Mouse (Mus musculus) forebrain, embryonic 11.5 days (tissue): Measurements from ENCODE around the gene Gm44965. TPM values are rescaled to one million over a fixed set of nuclear protein-coding genes. Genes with fewer than 3 reads are reported as not detected.

Source experiments
- ATAC-seq: fragments of 200-750 bp; cut with Nextera tagmentation; replicated peaks from 2 replicates; pipeline ENCODE4 v1.8.0; 2017; ENCODE audit warnings: moderate TSS enrichment; ENCODE audit not compliant: low FRiP score
- DNase-seq: peaks from one replicate; pipeline ENCODE4 v3.0.0-alpha.2; 2017; ENCODE audit warnings: low spot score
- H3K27ac ChIP-seq: fragments of 300-500 bp; sonication (generic); 2 replicates; pipeline ENCODE4 v1.5.1; 2014; ENCODE audit warnings: low read depth, low read length
- H3K27me3 ChIP-seq: fragments of 300-500 bp; sonication (generic); 2 replicates; pipeline ENCODE4 v1.6.1; 2014; ENCODE audit warnings: mild to moderate bottlenecking, low read length, mixed read lengths; ENCODE audit not compliant: control insufficient read depth, insufficient read depth
- H3K36me3 ChIP-seq: fragments of 300-500 bp; sonication (generic); 2 replicates; pipeline ENCODE4 v1.6.1; 2014; ENCODE audit warnings: mild to moderate bottlenecking, low read length, moderate library complexity, mixed read lengths; ENCODE audit not compliant: control insufficient read depth, insufficient read depth
- H3K4me1 ChIP-seq: fragments of 300-500 bp; sonication (generic); replicated peaks from 2 replicates; pipeline ENCODE4 v1.6.1; 2014; ENCODE audit warnings: low read length, mixed read lengths; ENCODE audit not compliant: control insufficient read depth, insufficient read depth
- H3K4me2 ChIP-seq: fragments of 300-500 bp; sonication (generic); 2 replicates; pipeline ENCODE4 v1.6.1; 2014; ENCODE audit warnings: low read depth, mild to moderate bottlenecking, low read length, moderate library complexity, mixed read lengths; ENCODE audit not compliant: severe bottlenecking
- H3K4me3 ChIP-seq: fragments of 300-500 bp; sonication (generic); 2 replicates; pipeline ENCODE4 v1.5.1; 2014; ENCODE audit warnings: low read depth, low read length
- H3K9ac ChIP-seq: fragments of 300-500 bp; sonication (generic); 2 replicates; pipeline ENCODE4 v1.6.1; 2014; ENCODE audit warnings: low read length
- H3K9me3 ChIP-seq: fragments of 300-500 bp; sonication (generic); 2 replicates; pipeline ENCODE4 v1.6.1; 2016; ENCODE audit warnings: low read length, mixed read lengths; ENCODE audit not compliant: control insufficient read depth
- WGBS: fragments of 180-500 bp; shearing (Covaris S2); extraction: QIAGEN DNeasy Blood & Tissue Kit; methylation state at CpG from one replicate; pipeline ENCODE4 v1.1.7; 2014; 5-methylcytosine and 5-hydroxymethylcytosine counted together
- polyA plus RNA-seq: library from polyadenylated mRNA; unstranded; fragments of >200 nt; fragmentation: Nextera tagmentation; extraction: Ambion mirVana; gene quantifications from 2 replicates; pipeline ENCODE4 v1.2.1, GENCODE M21; 2014

Gm44965 gene
- polyA plus RNA-seq, 1 experiment from 2014 or later: 0.67 TPM

DNA sequence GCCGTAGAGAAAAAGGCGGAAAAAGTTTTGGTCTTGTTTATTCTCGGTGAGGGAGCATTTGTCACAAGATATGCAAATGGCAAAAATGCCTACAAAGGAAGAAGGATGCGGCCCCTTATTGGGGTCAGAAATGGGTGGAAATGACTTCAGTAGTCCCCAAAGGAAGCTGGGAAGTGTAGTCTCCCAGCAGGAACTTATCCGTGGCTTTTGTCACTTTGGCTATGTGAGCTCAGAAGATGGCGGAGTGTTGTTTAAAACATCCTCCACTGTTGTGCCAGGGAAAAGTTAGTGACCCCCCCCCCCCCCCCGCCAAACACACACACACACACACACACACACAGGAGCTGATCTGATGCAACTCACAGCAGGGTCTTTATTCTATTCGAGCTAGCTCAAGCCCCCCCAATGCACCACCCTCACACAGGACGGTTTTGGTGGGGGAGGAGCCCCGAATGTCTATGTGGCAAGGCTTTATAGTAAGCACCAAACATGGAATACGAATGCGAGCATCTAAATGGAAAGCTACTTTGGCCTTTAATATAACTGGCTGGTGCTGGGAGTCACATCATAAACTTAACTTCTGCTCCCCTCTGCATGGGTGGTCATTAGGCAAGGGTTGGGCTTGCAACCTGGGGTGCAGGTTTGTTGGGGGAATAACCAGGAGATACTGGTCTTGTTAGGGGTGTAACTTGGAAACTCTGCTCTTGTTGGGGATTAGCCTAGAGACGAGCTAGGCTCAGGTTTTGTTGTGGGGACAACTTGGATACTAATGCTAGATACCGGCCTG is 38.4 kb upstream of the Gm44965 start:
- no peaks in the 10 kb centered on the region for H3K27me3 ChIP-seq
- peak overlapping the region; percentile 40 for H3K4me3 ChIP-seq
- ATAC-seq: peak; percentile 83
- no peaks in the 10 kb centered on the region for H3K9me3 ChIP-seq
- peak overlapping the region; percentile 85 for H3K4me2 ChIP-seq
- peak; percentile 61 for DNase-seq
- H3K36me3 ChIP-seq: no peaks in the 10 kb centered on the region
- peak overlapping the region; percentile 81 for H3K9ac ChIP-seq
- H3K4me1 ChIP-seq: peaks cover 4% of the 10 kb centered on the region; the same call in 1 of the 2 replicates
- 30% methylated on average over 14 of the region's 14 CpGs for WGBS
- H3K27ac ChIP-seq: peak overlapping the region; percentile 92

GRCm38 (mm10) chr6:48555956-48556355 is 37.8 kb upstream of the Gm44965 start:
- ATAC-seq: no peak
- Histone ChIP-seq H3K9ac (no peak overlapping the region), H3K9me3 (no peaks in the 10 kb centered on the region), H3K27ac (no peak overlapping the region), H3K4me2 (no peak overlapping the region), H3K4me3 (no peak overlapping the region), H3K4me1 (peaks cover 4% of the 10 kb centered on the region; the same call in 1 of the 2 replicates), H3K36me3 (no peaks in the 10 kb centered on the region), H3K27me3 (no peaks in the 10 kb centered on the region)
- no peak for DNase-seq
- 95% methylated on average over 3 of the region's 3 CpGs for WGBS

DNA sequence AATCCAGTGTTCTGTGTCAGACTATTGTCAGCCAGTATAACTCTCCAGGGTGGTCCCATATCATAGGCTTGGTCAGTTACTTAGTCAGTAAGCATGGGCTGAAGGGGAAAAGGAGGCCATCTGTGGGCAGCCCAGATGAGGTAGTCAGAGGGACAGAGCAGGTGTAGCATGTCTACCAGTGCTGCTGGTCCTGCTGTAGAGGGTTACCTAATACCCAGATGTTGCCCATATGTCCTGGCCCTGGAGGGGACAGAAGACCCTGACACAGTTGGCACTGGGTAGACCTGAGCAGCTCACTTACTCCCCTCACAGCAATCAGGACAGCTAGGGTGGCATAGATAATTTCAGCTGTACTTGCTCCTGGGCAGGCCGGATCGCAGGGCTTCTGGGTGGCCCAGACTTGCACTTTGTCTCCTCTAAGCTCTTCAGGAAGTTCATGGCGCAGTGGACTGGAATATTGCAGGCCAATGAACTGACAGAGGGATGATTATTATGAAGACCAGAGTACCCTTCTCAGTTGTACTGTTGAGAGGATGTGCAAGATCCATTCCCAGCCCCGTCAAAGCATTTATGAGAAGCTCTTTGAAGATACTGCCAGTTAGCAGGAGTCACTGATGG is 27.9 kb upstream of the Gm44965 start:
- 96% methylated on average over 4 of the region's 4 CpGs for WGBS
- no peak overlapping the region for H3K4me2 ChIP-seq
- no peaks in the 10 kb centered on the region for H3K4me1 ChIP-seq
- no peak for ATAC-seq
- H3K36me3 ChIP-seq: no peaks in the 10 kb centered on the region; the same call in 1 of the 2 replicates
- no peak overlapping the region for H3K4me3 ChIP-seq
- no peak overlapping the region for H3K9ac ChIP-seq
- H3K27ac ChIP-seq: no peak overlapping the region
- no peak for DNase-seq
- H3K9me3 ChIP-seq: no peaks in the 10 kb centered on the region
- H3K27me3 ChIP-seq: no peaks in the 10 kb centered on the region

- DNase-seq: no peak
- no peaks in the 10 kb centered on the region for H3K9me3 ChIP-seq
- ATAC-seq: no peak
- H3K4me1 ChIP-seq: no peaks in the 10 kb centered on the region
- H3K4me3 ChIP-seq: no peak overlapping the region
- no peak overlapping the region for H3K9ac ChIP-seq
- H3K27ac ChIP-seq: no peak overlapping the region
- H3K27me3 ChIP-seq: no peaks in the 10 kb centered on the region
- H3K36me3 ChIP-seq: no peaks in the 10 kb centered on the region; the same call in 1 of the 2 replicates
- no peak overlapping the region for H3K4me2 ChIP-seq
- 79% methylated on average over 5 of the region's 5 CpGs for WGBS
Measured at GRCm38 (mm10) chr6:48566312-48566711, 27.4 kb upstream of the Gm44965 start.

- H3K9me3 ChIP-seq: no peaks in the 10 kb centered on the region
- H3K4me1 ChIP-seq: no peaks in the 10 kb centered on the region
- no peak for DNase-seq
- no peak overlapping the region for H3K4me2 ChIP-seq
- ATAC-seq: no peak
- H3K4me3 ChIP-seq: no peak overlapping the region
- no peaks in the 10 kb centered on the region; the same call in 1 of the 2 replicates for H3K36me3 ChIP-seq
- no peak overlapping the region for H3K9ac ChIP-seq
- H3K27me3 ChIP-seq: no peaks in the 10 kb centered on the region
- H3K27ac ChIP-seq: no peak overlapping the region
- WGBS: 93% methylated on average over 21 of the region's 21 CpGs
Measured at GRCm38 (mm10) chr6:48568036-48568984, 25.4 kb upstream of the Gm44965 start.

- Histone ChIP-seq H3K36me3 (no peaks in the 10 kb centered on the region; the same call in 1 of the 2 replicates), H3K4me2 (no peak overlapping the region), H3K9ac (no peak overlapping the region), H3K27ac (no peak overlapping the region), H3K4me3 (no peak overlapping the region), H3K9me3 (no peaks in the 10 kb centered on the region), H3K27me3 (no peaks in the 10 kb centered on the region), H3K4me1 (no peaks in the 10 kb centered on the region)
- WGBS: 89% methylated on average over 8 of the region's 8 CpGs
- ATAC-seq (no peak), DNase-seq (no peak)
Measured at GRCm38 (mm10) chr6:48569065-48569807, 24.5 kb upstream of the Gm44965 start.

DNA sequence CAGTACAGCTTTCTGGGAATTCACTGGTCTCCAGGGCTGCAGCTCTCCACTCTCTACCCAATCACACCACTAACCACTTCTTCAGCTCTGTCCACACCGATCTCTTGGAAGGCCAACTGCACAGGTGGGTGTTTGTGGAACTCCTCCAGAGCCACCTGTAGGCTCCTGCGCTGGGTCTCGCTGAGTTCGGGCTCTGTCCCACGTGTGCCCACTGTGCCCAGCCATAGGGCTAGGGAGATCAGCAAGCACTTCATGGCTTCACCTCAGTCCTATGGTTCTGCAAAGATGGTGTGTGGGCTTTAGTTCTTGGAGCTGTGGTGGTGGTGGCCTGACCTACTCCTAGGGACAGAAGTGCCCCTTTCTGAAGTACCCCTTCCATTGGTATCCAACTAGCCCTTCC is 21.7 kb upstream of the Gm44965 start:
- Histone ChIP-seq H3K4me3 (no peak overlapping the region), H3K4me2 (no peak overlapping the region), H3K27ac (no peak overlapping the region), H3K9ac (no peak overlapping the region), H3K9me3 (no peaks in the 10 kb centered on the region), H3K27me3 (no peaks in the 10 kb centered on the region), H3K36me3 (no peaks in the 10 kb centered on the region), H3K4me1 (no peaks in the 10 kb centered on the region)
- WGBS: 91% methylated on average over 5 of the region's 5 CpGs
- no peak for DNase-seq
- no peak for ATAC-seq

DNA sequence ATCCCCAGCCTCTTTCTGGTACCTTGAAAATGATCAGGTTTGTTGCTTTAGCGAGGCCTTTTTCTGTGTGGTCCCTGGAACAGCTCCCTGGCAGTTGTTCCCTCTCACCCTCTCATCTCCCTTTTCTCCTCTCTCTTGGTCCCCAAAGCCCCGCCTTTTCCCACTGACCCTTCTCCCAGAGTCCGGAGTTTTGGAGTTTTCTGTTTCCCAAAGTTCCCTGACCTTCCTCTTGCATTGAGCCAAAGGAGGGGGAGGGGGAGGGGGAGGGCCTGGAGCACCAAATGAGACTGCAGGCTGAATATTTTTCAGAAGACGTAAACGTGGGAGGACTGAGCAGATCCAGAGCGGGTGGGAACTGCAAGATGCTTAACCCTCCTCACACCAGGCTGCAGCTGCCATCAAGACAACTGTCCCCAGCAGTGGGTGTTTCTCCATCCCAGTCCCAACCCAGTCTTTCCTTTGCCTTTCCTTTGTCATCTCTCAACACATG is 21.1 kb upstream of the Gm44965 start, which contains the start of gene Rarres2:
Gene Rarres2 (minus strand): TSS at position 218 of the 490 bp plus-strand sequence.
- DNase-seq (no peak), ATAC-seq (no peak)
- 38% methylated on average over 6 of the region's 6 CpGs for WGBS
- H3K4me2 ChIP-seq: no peak within 1 kb of the TSS
- no peaks in the 10 kb centered on the region for H3K27me3 ChIP-seq
- no peak within 1 kb of the TSS; the same call in 1 of the 2 replicates for H3K9ac ChIP-seq
- H3K4me1 ChIP-seq: no peaks in the 10 kb centered on the region
- no peaks in the 10 kb centered on the region for H3K36me3 ChIP-seq
- no peak within 1 kb of the TSS for H3K4me3 ChIP-seq
- H3K9me3 ChIP-seq: no peaks in the 10 kb centered on the region
- no peak within 1 kb of the TSS for H3K27ac ChIP-seq
